Mouse (Mus musculus): ENCODE data around the gene Lrch2. TPM values are rescaled to one million over a fixed set of nuclear protein-coding genes. Genes with fewer than 3 reads are reported as not detected.
"Not testable (repeated sequence)": the region's sequence is repeated elsewhere in the genome, so short reads cannot be mapped to it uniquely, and the experiment has no call there.

Lrch2 gene
- total RNA-seq (2021) = 10 to 100 TPM; 28.0 to 29.0 TPM
- long read RNA-seq, experiment 1, partial matches to known transcripts = 0 of 2 reads
- long read RNA-seq, experiment 1, other reads (novel, unspliced or antisense) = 2 of 2 reads
- long read RNA-seq, experiment 2, partial matches to known transcripts = 1 of 2 reads
- long read RNA-seq, experiment 2, other reads (novel, unspliced or antisense) = 1 of 2 reads

- DNase-seq (ENCODE audit: low spot score in 2 of 2) = peak; percentile 41 to 45
Observed at GRCm38 (mm10) chrX:147553421-147554201, at the start of gene Lrch2. Gene Lrch2, minus strand, starts transcription at chrX:147554081.

GRCm38 (mm10) chrX:147540934-147541870, 12.7 kb downstream of the Lrch2 start:
- DNase-seq (ENCODE audit: low spot score in 2 of 2) = no peak

GRCm38 (mm10) chrX:147538377-147538776, 15.5 kb downstream of the Lrch2 start:
- DNase-seq (ENCODE audit: low spot score in 2 of 2) = no peak

GRCm38 (mm10) chrX:147537117-147537516, 16.8 kb downstream of the Lrch2 start:
- not testable (repeated sequence) for DNase-seq (ENCODE audit: low spot score in 2 of 2)

- DNase-seq (ENCODE audit: low spot score in 2 of 2) = no peak
Observed at GRCm38 (mm10) chrX:147535616-147536015, 18.3 kb downstream of the Lrch2 start.

- DNase-seq (ENCODE audit: low spot score in 2 of 2) = no peak
Observed at GRCm38 (mm10) chrX:147531675-147532074, 22.2 kb downstream of the Lrch2 start.

GRCm38 (mm10) chrX:147527646-147528172, 26.2 kb downstream of the Lrch2 start:
- DNase-seq (ENCODE audit: low spot score in 2 of 2) = peak; percentile 3 to 14

GRCm38 (mm10) chrX:147489551-147489950, 64.3 kb downstream of the Lrch2 start:
- no peak for DNase-seq (ENCODE audit: low spot score in 2 of 2)

GRCm38 (mm10) chrX:147453610-147454009, 100.3 kb downstream of the Lrch2 start, which contains the start of gene Vmn1r239-ps:
Gene Vmn1r239-ps, minus strand, starts transcription at chrX:147453710.
- not testable (repeated sequence) for DNase-seq (ENCODE audit: low spot score in 2 of 2)

GRCm38 (mm10) chrX:147443386-147443785, 110.5 kb downstream of the Lrch2 start:
- no peak for DNase-seq (ENCODE audit: low spot score in 2 of 2)

GRCm38 (mm10) chrX:147435400-147435799, 118.5 kb downstream of the Lrch2 start:
- no peak for DNase-seq (ENCODE audit: low spot score in 2 of 2)

- DNase-seq (ENCODE audit: low spot score in 2 of 2) = no peak
Observed at GRCm38 (mm10) chrX:147429753-147430152, 124.1 kb downstream of the Lrch2 start.

- no peak for DNase-seq (ENCODE audit: low spot score in 2 of 2)
Observed at GRCm38 (mm10) chrX:147429129-147429528, 124.8 kb downstream of the Lrch2 start, which contains the start of gene Il13ra2. Gene Il13ra2, minus strand, starts transcription at chrX:147429192.

Other genes with a start within 250 kb of the Lrch2 start
- 1 to 10 TPM in 1 of 2 experiments, under 1 TPM in 1; 0.67 to 1.6 TPM for gene Il13ra2, start 124.9 kb downstream of the Lrch2 start, total RNA-seq (2021)
- gene Vmn1r239-ps, start 100.4 kb downstream of the Lrch2 start, total RNA-seq (2021) = not detected
- gene Gm15128, start 211.9 kb upstream of the Lrch2 start, total RNA-seq (2021) = not detected

All from layer of hippocampus, postnatal 14 days (tissue).